Mouse (Mus musculus): Measurements from ENCODE around the gene Art1. TPM values are rescaled to one million over a fixed set of nuclear protein-coding genes. Genes with fewer than 3 reads are reported as not detected.

The Art1 gene
- total RNA-seq (2015), result not detected in 2 replicates
- not detected in 2 replicates for total RNA-seq (2017)

DNA sequence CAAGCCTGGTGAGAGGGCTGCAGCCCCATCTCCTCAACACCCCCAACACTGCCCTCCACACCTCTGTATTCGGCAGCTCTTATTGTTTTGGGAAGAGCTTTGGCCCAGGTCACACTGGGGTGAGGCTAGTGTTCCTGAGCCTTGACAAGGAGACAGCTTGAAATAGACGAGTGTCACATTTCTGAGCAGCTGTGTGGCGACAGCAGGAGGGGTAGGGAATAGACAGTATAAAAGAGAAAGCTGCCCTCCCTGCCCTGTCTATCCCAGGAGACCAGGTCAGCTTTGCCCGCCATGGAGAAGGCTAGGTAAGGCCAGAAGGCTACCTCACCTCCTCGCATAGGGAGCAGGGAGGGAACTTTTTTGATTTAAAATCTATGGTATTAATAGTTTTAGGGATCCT, at the start of gene Art1:
TSS of gene Art1 (plus strand) at position 257 of the 400 bp plus-strand sequence.
- ATAC-seq (ENCODE audit: poor library complexity, severe bottlenecking), result no peak

DNA sequence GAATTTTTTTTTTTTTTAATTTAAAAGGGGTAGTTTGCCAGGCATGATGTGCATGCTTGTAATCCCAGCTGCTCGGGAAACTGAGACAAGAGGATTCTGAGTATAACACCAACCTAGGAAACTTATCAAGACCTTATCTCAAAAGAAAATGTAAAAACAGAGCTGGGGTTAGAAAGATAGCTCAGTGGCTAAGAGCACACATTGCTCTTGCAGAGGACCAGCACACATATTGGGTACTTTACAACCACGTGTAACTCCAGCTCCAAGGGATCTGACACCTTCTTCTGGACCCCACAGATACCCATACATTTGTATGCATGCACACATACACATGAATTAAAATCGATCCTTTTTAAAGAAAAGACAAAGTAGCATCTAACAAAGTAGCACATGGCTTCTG, 40.2 kb upstream of the Art1 start:
- ATAC-seq (ENCODE audit: poor library complexity, severe bottlenecking), result no peak

DNA sequence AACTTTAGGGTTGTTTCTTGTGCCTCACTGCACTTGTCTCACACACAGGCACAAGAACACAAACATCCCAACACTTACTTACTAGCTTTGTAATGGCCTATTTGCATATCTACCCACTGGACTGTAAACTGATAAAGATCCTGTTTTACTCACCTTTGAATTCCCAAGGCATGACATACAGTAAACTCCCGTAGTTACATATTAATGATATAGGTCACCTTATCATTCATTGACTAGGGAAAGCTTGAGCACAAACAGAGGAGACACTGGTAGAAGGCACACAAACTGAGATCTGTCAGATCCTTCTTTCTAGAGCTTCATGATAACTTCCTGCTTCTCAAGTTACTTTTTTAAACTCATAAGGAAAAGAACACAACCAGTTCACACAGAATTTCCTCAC, 39.3 kb upstream of the Art1 start:
- ATAC-seq (ENCODE audit: poor library complexity, severe bottlenecking), result no peak

DNA sequence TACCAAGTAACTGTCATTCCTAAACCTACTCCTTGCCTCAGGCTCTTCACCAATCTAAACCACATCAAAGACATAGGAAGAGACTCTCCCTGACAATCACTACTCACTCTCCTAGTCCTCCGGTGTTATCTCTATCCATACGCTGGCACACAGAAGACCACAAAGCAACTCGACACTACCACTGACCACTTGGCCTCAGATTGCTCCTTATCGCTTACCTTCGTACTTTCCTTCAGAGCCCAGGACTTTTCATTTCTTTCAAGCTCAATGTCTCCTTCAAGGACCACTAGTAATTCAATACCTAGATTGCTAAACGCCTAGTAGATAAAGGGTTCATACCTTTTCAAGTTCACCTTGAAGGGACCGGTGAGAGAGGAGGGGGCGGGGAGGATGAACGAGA, 37.7 kb upstream of the Art1 start:
- ATAC-seq (ENCODE audit: poor library complexity, severe bottlenecking), result no peak

GRCm38 (mm10) chr7:102064655-102065045, 36.9 kb upstream of the Art1 start:
- ATAC-seq (ENCODE audit: poor library complexity, severe bottlenecking), result no peak

DNA sequence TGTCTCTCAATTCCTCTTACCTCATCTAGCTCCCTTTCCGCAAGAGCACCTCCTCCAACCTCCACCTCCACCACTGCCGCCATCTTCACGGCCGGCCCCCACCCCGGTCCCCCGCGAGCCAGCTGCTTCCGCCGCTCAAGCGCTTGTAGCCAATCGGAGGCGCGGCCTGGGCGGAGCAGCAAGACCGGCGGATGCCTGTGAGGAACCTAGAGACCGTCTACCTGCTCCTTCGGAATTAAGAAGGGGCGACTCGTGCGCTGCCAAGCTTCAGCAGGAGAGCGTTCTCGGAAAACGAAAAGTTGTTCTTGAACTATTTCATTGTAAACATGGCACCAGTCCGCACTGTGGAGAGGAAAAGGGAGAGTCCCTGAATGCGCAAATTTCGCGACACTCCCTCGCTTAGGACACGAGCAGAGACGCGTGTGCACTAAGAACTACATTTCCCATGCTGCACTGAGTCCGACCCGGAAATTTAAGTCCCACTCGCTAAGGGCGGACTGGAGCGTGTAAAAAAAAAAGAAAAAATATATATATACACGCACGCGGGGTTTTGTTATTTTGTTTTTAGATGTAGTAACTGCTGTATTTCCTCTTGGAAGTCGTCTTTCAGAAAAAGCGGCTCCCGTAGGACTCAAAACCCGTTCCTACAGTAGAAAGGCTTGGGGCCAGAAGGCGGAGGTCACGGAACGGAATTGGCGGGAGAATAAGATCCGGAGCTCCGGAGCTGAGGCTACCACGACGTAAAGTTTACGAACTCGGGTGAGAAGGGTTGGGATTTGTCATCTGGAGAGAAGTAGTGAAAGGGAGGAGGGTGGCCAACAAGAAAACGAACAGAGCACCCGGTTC, 36.3 kb upstream of the Art1 start, which contains the start of the genes Rnf121, Xndc1 and Xntrpc:
TSS of gene Rnf121 (minus strand) at position 424 of the 846 bp plus-strand sequence.
TSS of gene Xndc1 (plus strand) at position 466 of the 846 bp plus-strand sequence.
TSS of gene Xntrpc (plus strand) at position 668 of the 846 bp plus-strand sequence.
- peak; percentile 99 for ATAC-seq (ENCODE audit: poor library complexity, severe bottlenecking)

GRCm38 (mm10) chr7:102066363-102066762, 35.2 kb upstream of the Art1 start:
- no peak for ATAC-seq (ENCODE audit: poor library complexity, severe bottlenecking)

GRCm38 (mm10) chr7:102076714-102077296, 24.7 kb upstream of the Art1 start:
- ATAC-seq (ENCODE audit: poor library complexity, severe bottlenecking), result peak; percentile 43

DNA sequence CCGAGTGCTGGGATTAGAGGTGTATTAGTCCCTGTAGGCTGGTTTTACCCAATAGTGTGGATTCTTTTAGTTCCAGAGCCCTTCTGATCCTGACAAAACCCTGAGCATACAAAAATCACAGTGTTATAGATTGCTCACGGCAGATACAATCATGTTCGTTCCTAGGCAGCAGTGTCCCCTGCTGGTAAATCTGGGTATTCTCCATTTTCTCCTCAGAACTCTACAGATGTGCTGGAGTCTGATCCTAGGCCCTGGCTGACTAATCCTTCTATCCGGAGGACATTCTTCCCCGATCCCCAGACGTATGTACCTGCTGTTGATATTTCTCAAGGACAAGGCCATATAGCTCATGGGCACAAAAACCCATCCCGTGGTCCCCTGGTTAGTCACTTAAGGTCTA, 23.0 kb upstream of the Art1 start:
- ATAC-seq (ENCODE audit: poor library complexity, severe bottlenecking), result no peak

GRCm38 (mm10) chr7:102080311-102080710, 21.2 kb upstream of the Art1 start:
- no peak for ATAC-seq (ENCODE audit: poor library complexity, severe bottlenecking)

- no peak for ATAC-seq (ENCODE audit: poor library complexity, severe bottlenecking)
Observed at GRCm38 (mm10) chr7:102081784-102082183, 19.8 kb upstream of the Art1 start.

- no peak for ATAC-seq (ENCODE audit: poor library complexity, severe bottlenecking)
Observed at GRCm38 (mm10) chr7:102082816-102083215, 18.7 kb upstream of the Art1 start, which contains the start of gene Trpc2. Trpc2 (plus strand) TSS chr7:102083116.

DNA sequence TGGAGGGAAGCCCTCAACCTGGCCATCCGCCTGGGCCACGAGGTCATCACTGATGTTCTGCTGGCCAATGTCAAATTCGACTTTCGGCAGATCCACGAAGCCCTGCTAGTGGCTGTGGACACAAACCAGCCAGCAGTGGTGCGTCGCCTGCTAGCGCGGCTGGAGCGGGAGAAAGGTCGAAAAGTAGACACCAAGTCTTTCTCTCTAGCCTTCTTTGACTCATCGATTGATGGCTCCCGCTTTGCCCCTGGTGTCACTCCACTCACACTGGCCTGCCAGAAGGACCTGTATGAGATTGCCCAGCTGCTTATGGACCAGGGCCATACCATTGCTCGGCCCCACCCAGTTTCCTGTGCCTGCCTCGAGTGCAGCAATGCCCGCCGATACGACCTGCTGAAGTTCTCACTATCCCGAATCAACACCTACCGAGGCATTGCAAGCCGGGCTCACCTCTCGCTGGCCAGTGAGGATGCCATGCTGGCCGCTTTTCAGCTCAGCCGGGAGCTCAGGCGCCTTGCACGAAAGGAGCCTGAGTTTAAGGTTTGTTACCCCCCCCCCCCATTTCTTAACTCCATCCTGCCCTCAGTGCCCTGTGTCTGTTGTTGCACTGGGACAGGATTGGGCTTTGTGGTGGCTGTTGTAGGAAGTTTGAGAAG, 17.4 kb upstream of the Art1 start:
- ATAC-seq (ENCODE audit: poor library complexity, severe bottlenecking), result no peak

DNA sequence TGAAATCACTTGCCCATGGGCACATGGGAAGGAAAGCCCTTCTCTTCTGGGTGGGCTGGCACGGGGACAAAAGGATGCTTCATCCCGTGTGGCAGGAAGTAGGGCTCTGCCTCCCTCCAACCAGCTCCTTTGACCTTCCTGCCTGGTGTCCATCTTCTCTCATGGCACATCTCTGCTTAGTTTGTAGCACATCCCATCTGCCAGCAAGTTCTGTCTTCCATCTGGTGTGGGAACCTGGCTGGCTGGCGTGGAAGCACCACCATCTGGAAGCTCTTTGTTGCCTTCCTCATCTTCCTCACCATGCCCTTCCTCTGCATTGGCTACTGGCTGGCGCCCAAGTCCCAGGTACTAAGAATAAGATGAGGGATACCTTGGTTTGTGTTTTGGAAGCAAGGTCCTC, 14.2 kb upstream of the Art1 start:
- no peak for ATAC-seq (ENCODE audit: poor library complexity, severe bottlenecking)

- ATAC-seq (ENCODE audit: poor library complexity, severe bottlenecking), result peak; percentile 83
Observed at GRCm38 (mm10) chr7:102099760-102100661, 1.5 kb upstream of the Art1 start.

DNA sequence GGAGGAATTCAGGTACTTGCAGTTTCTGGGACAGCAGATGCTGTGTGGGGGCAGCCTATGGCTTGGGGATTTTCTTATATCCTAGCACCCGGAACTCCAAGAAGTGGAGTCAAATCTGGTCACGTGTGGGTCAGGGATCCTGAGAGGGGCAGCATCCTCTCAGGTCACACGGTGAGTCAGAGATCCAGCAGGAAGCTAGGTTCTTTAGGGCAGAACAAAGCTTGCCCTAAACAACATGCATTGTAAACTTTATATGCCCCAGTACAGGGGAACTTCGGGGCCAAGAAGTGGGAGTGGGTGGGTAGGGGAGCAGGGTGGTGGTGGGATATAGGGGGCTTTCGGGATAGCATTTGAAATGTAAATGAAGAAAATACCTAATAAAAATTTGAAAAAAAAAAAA, 675 bp upstream of the Art1 start:
- ATAC-seq (ENCODE audit: poor library complexity, severe bottlenecking), result no peak

DNA sequence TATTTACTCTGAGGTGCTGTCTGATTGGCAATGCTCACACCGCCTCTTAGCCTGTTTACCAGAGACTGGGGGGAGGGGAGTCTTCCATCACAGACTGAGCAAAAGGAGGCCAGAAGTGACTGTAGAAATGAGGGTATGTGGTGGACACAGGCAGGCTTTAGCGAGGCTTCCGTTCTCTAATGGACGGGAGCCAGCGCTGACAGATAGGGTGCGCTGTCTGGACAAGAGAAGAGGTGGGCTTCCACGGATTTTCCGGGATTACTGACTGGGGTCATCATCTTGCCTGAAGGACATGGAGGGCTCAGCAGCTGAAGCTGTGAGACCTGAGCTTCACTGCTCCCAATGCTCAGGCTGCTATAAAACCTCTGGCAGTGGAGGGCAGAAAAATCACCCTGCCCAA, 698 bp downstream of the Art1 start:
- ATAC-seq (ENCODE audit: poor library complexity, severe bottlenecking), result no peak

GRCm38 (mm10) chr7:102102696-102103095, 1.2 kb downstream of the Art1 start:
- no peak for ATAC-seq (ENCODE audit: poor library complexity, severe bottlenecking)

DNA sequence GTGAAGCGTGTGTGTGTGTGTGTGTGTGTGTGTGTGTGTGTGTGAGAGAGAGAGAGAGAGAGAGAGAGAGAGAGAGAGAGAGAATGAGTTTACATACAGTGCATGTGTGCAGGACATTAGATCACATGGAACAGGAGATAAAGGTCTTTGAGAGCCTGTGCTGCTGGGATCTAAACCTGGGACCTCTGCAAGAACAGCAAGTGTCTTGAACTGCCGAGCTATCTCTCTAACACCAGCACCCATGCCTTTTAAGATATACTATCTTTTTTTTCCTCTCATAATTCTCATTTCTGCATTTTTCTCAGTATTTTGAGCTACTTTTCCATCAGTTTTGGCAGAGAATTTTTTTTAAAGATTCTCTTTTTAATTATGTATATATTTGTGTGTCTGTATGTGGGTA, 2.0 kb downstream of the Art1 start:
- ATAC-seq (ENCODE audit: poor library complexity, severe bottlenecking), result no peak

GRCm38 (mm10) chr7:102104126-102104525, 2.6 kb downstream of the Art1 start:
- no peak for ATAC-seq (ENCODE audit: poor library complexity, severe bottlenecking)

Data from megakaryocyte, adult 5-6 weeks (primary cell).